Mouse (Mus musculus) liver, postnatal 0 days (tissue): Measurements from ENCODE around the gene Ttc28. TPM values are rescaled to one million over a fixed set of nuclear protein-coding genes. Genes with fewer than 3 reads are reported as not detected.
A peak's percentile ranks its signal among the peaks of the same experiment; 100 is the strongest.

Experiments
- ATAC-seq: fragments of 200-750 bp; cut with Nextera tagmentation; 2 replicates; pipeline ENCODE4 v1.8.0; 2017; ENCODE audit warnings: mild to moderate bottlenecking, moderate library complexity
- DNase-seq: peaks from one replicate; pipeline ENCODE4 v3.0.0-alpha.2; 2016
- H3K27ac ChIP-seq: fragments of 300-500 bp; sonication (generic); 2 replicates; pipeline ENCODE4 v1.5.1; 2014; ENCODE audit warnings: antibody characterized with exemption, moderate library complexity, mild to moderate bottlenecking, low read depth
- H3K27me3 ChIP-seq: fragments of 300-500 bp; sonication (generic); 2 replicates; pipeline ENCODE4 v1.6.1; 2014; ENCODE audit warnings: low read length, control low read depth, mixed read lengths; ENCODE audit not compliant: insufficient read depth
- H3K36me3 ChIP-seq: fragments of 300-500 bp; sonication (generic); replicated peaks from 2 replicates; pipeline ENCODE4 v1.6.1; 2014; ENCODE audit warnings: mild to moderate bottlenecking, control low read depth, low read length, moderate library complexity, mixed read lengths; ENCODE audit not compliant: insufficient read depth
- H3K4me1 ChIP-seq: fragments of 300-500 bp; sonication (generic); 2 replicates; pipeline ENCODE4 v1.6.1; 2014; ENCODE audit warnings: antibody characterized with exemption, mild to moderate bottlenecking, control low read depth; ENCODE audit not compliant: insufficient read depth
- H3K4me2 ChIP-seq: fragments of 300-500 bp; sonication (generic); 2 replicates; pipeline ENCODE4 v1.6.1; 2014; ENCODE audit warnings: low read depth, mild to moderate bottlenecking, low read length, moderate library complexity, mixed read lengths
- H3K4me3 ChIP-seq: fragments of 300-500 bp; sonication (generic); 2 replicates; pipeline ENCODE4 v1.5.1; 2014; ENCODE audit warnings: low read depth, low read length
- H3K9ac ChIP-seq: fragments of 300-500 bp; sonication (generic); replicated peaks from 2 replicates; pipeline ENCODE4 v1.6.1; 2014; ENCODE audit warnings: mild to moderate bottlenecking, moderate library complexity
- H3K9me3 ChIP-seq: fragments of 300-500 bp; sonication (generic); 2 replicates; pipeline ENCODE4 v1.6.1; 2016; ENCODE audit warnings: mild to moderate bottlenecking, control low read depth, low read length, mixed read lengths
- CTCF ChIP-seq: sonication (generic); IDR thresholded peaks from 2 replicates; pipeline ENCODE4 v1.5.1; 2016; ENCODE audit warnings: antibody characterized with exemption, low read depth
- EP300 ChIP-seq: IDR thresholded peaks from 2 replicates; pipeline ENCODE4 v1.6.1; 2016; ENCODE audit warnings: antibody characterized with exemption, low read depth, mild to moderate bottlenecking
- WGBS: fragments of 180-500 bp; shearing (Covaris S2); extraction: QIAGEN DNeasy Blood & Tissue Kit; methylation state at CpG from one replicate; pipeline ENCODE4 v1.1.7; 2014; ENCODE audit not compliant: insufficient replicate concordance; 5-methylcytosine and 5-hydroxymethylcytosine counted together
- polyA plus RNA-seq: library from polyadenylated mRNA; unstranded; fragments of >200 nt; fragmentation: Nextera tagmentation; extraction: Ambion mirVana; gene quantifications from 2 replicates; pipeline ENCODE4 v1.2.1, GENCODE M21; 2015

Ttc28 gene
- polyA plus RNA-seq, 1 experiment from 2014 or later = 0.73 TPM

GRCm38 (mm10) chr5:110900331-110900730 is 20.7 kb downstream of the Ttc28 start:
- no peak overlapping the region for H3K27ac ChIP-seq
- H3K9ac ChIP-seq = no peak overlapping the region
- no peak for ATAC-seq
- H3K27me3 ChIP-seq = no peaks in the 10 kb centered on the region
- H3K9me3 ChIP-seq = no peaks in the 10 kb centered on the region
- no peak for DNase-seq
- no peaks in the 10 kb centered on the region for H3K4me1 ChIP-seq
- H3K4me2 ChIP-seq = no peak overlapping the region
- no peaks in the 10 kb centered on the region for H3K36me3 ChIP-seq
- TF ChIP-seq EP300 = no peak
- TF ChIP-seq CTCF = no peak
- H3K4me3 ChIP-seq = no peak overlapping the region

- H3K4me1 ChIP-seq = no peaks in the 10 kb centered on the region
- TF ChIP-seq CTCF (no peak), EP300 (no peak)
- no peaks in the 10 kb centered on the region for H3K9me3 ChIP-seq
- H3K27ac ChIP-seq = no peak overlapping the region
- ATAC-seq = no peak
- no peak overlapping the region for H3K4me3 ChIP-seq
- WGBS = 83% methylated on average over 1 of the region's 1 CpGs
- no peak for DNase-seq
- no peak overlapping the region for H3K9ac ChIP-seq
- H3K36me3 ChIP-seq = no peaks in the 10 kb centered on the region
- no peaks in the 10 kb centered on the region for H3K27me3 ChIP-seq
- H3K4me2 ChIP-seq = no peak overlapping the region
These were observed 27.1 kb downstream of the Ttc28 start for GRCm38 (mm10) chr5:110906708-110907107.

GRCm38 (mm10) chr5:110908879-110909278 is 29.3 kb downstream of the Ttc28 start:
- no peak overlapping the region for H3K9ac ChIP-seq
- no peaks in the 10 kb centered on the region for H3K36me3 ChIP-seq
- H3K9me3 ChIP-seq = no peaks in the 10 kb centered on the region
- no peak for DNase-seq
- no peak overlapping the region for H3K4me2 ChIP-seq
- ATAC-seq = no peak
- H3K4me1 ChIP-seq = no peaks in the 10 kb centered on the region
- no peak overlapping the region for H3K4me3 ChIP-seq
- H3K27me3 ChIP-seq = no peaks in the 10 kb centered on the region
- H3K27ac ChIP-seq = no peak overlapping the region
- TF ChIP-seq EP300 = no peak
- 0 out of 2 replicates have a peak, but pooled peaks have one; percentile 17 for TF ChIP-seq CTCF

- ATAC-seq = no peak
These were observed 30.5 kb downstream of the Ttc28 start for GRCm38 (mm10) chr5:110909955-110910589.

GRCm38 (mm10) chr5:110914859-110915258 is 35.3 kb downstream of the Ttc28 start:
- Histone ChIP-seq H3K4me1 (no peaks in the 10 kb centered on the region), H3K9me3 (no peaks in the 10 kb centered on the region), H3K4me2 (no peak overlapping the region), H3K9ac (no peak overlapping the region), H3K4me3 (no peak overlapping the region), H3K36me3 (no peaks in the 10 kb centered on the region), H3K27me3 (no peaks in the 10 kb centered on the region), H3K27ac (no peak overlapping the region)
- ATAC-seq = no peak
- TF ChIP-seq EP300 (no peak), CTCF (no peak)
- DNase-seq = no peak
- WGBS = 78% methylated on average over 11 of the region's 11 CpGs

More at GRCm38 (mm10) chr5:110909955-110910589, 30.5 kb downstream of the Ttc28 start:
- no peaks in the 10 kb centered on the region for H3K27me3 ChIP-seq
- no peaks in the 10 kb centered on the region for H3K4me1 ChIP-seq
- no peaks in the 10 kb centered on the region for H3K9me3 ChIP-seq
- DNase-seq = no peak
- WGBS = 68% methylated on average over 4 of the region's 4 CpGs
- no peak overlapping the region for H3K4me3 ChIP-seq
- TF ChIP-seq EP300 (no peak), CTCF (no peak)
- H3K9ac ChIP-seq = no peak overlapping the region
- H3K36me3 ChIP-seq = no peaks in the 10 kb centered on the region
- H3K27ac ChIP-seq = no peak overlapping the region
- H3K4me2 ChIP-seq = no peak overlapping the region

DNA sequence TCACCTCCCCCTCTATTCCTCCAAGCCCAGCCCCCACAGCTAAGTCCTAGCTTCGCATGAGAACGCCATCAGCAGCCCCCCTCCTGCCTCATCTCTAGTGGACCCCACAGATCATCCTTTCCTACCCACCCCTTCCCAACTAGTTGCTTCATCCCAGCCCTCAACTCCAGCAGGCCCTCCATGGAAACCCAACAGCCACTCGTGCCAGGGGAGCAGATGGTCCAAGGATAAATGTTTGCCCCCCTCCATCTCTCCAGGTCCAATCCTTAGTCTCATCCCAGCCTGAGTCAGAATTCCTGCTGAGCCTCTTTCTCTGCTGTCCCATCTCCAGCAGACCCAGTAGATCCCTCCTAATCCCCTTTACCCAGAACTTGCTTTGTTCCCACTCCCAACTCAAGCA is 36.6 kb downstream of the Ttc28 start:
- H3K9ac ChIP-seq = no peak overlapping the region
- H3K4me3 ChIP-seq = no peak overlapping the region
- H3K36me3 ChIP-seq = no peaks in the 10 kb centered on the region
- no peak overlapping the region for H3K27ac ChIP-seq
- no peaks in the 10 kb centered on the region for H3K27me3 ChIP-seq
- 76% methylated on average over 3 of the region's 3 CpGs for WGBS
- TF ChIP-seq EP300 (no peak), CTCF (no peak)
- DNase-seq = no peak
- no peak overlapping the region for H3K4me2 ChIP-seq
- H3K4me1 ChIP-seq = no peaks in the 10 kb centered on the region
- no peaks in the 10 kb centered on the region for H3K9me3 ChIP-seq
- ATAC-seq = no peak

DNA sequence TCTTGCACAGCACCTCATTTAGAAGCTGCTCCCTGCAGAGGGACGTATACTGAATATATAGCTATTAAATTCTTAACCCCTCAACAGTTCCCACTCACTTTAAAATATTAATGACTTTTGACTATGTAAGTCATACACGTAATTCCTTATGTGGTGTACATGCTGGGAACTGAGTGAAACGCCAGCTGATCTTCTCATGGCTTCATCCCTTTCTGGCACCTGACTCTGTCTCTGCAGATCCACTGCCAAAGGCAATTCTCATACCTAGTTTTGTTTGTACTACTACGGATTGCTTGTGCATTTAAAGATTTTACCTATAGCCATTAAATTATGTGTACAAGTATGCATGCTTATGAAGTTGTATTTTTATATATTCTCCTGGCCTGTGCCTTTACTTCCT is 39.9 kb downstream of the Ttc28 start:
- H3K4me2 ChIP-seq = no peak overlapping the region
- no peak for TF ChIP-seq EP300
- TF ChIP-seq CTCF = no peak
- WGBS = 71% methylated on average over 4 of the region's 4 CpGs
- no peak for DNase-seq
- H3K9me3 ChIP-seq = no peaks in the 10 kb centered on the region
- no peaks in the 10 kb centered on the region for H3K4me1 ChIP-seq
- H3K27ac ChIP-seq = no peak overlapping the region
- H3K27me3 ChIP-seq = no peaks in the 10 kb centered on the region
- H3K36me3 ChIP-seq = no peaks in the 10 kb centered on the region
- no peak overlapping the region for H3K9ac ChIP-seq
- H3K4me3 ChIP-seq = no peak overlapping the region
- ATAC-seq = no peak
